Mouse (Mus musculus) liver, adult 2 months (tissue): ENCODE data around the gene Arv1. TPM values are rescaled to one million over a fixed set of nuclear protein-coding genes. Genes with fewer than 3 reads are reported as not detected.

Source experiments
- DNase-seq: peaks from one replicate; pipeline ENCODE4 v3.0.0-alpha.2; 2011; ENCODE audit warnings: low read depth, low spot score; ENCODE audit errors: extremely low read depth
- H3K27ac ChIP-seq: fragments of 200-500 bp; replicated peaks from 2 replicates; pipeline ENCODE4 v1.5.1; 2012; ENCODE audit warnings: low read depth, mild to moderate bottlenecking, control low read depth, inconsistent platforms, low read length; ENCODE audit not compliant: insufficient read depth
- H3K27me3 ChIP-seq: fragments of 200-500 bp; 2 replicates; pipeline ENCODE4 v1.6.1; 2012; ENCODE audit warnings: mild to moderate bottlenecking, moderate library complexity, low read length, inconsistent platforms; ENCODE audit not compliant: control insufficient read depth, insufficient read depth
- H3K36me3 ChIP-seq: fragments of 200-500 bp; 2 replicates; pipeline ENCODE4 v1.6.1; 2012; ENCODE audit warnings: low read length, inconsistent platforms; ENCODE audit not compliant: control insufficient read depth, insufficient read depth
- H3K4me1 ChIP-seq: fragments of 200-500 bp; 2 replicates; pipeline ENCODE4 v1.6.1; 2011; ENCODE audit warnings: low read length; ENCODE audit not compliant: control insufficient read depth, insufficient read depth
- H3K4me3 ChIP-seq: fragments of 200-500 bp; 2 replicates; pipeline ENCODE4 v1.5.1; 2011; ENCODE audit warnings: low read depth, mild to moderate bottlenecking, control low read depth, low read length, moderate library complexity; ENCODE audit not compliant: insufficient read depth
- H3K79me2 ChIP-seq: fragments of 200-500 bp; 2 replicates; pipeline ENCODE4 v1.6.1; 2012; ENCODE audit warnings: inconsistent platforms, mild to moderate bottlenecking, low read length, moderate library complexity; ENCODE audit not compliant: control insufficient read depth, insufficient read depth
- H3K9ac ChIP-seq: fragments of 200-500 bp; 2 replicates; pipeline ENCODE4 v1.6.1; 2012; ENCODE audit warnings: low read depth, mild to moderate bottlenecking, control low read depth, inconsistent platforms, low read length
- CTCF ChIP-seq: fragments of 200-500 bp; IDR thresholded peaks from 2 replicates; pipeline ENCODE4 v1.5.1; 2011; ENCODE audit warnings: low read depth, low read length, control low read depth
- POLR2A ChIP-seq: fragments of 200-500 bp; IDR thresholded peaks from 2 replicates; pipeline ENCODE4 v1.6.1; 2011; ENCODE audit warnings: low read length, control low read depth; ENCODE audit not compliant: insufficient read depth; ENCODE audit errors: extremely low read depth
- WGBS: fragments of 180-500 bp; shearing (Covaris S2); methylation state at CpG from one replicate; pipeline ENCODE4 v1.1.7; 2018; 5-methylcytosine and 5-hydroxymethylcytosine counted together
- polyA plus RNA-seq: library from polyadenylated mRNA; depleted of rRNA; stranded (reverse); fragments of >200 nt; gene quantifications from 2 replicates; pipeline ENCODE4 v1.2.3, GENCODE M21; 2012
- total RNA-seq: library from RNA; depleted of rRNA; stranded (reverse); fragments of >200 nt; gene quantifications from 2 replicates; pipeline ENCODE4 v1.2.3, GENCODE M21; 2014

Gene Arv1
- total and polyA plus RNA-seq, 2 experiments = 1.7 to 6.8 TPM

DNA sequence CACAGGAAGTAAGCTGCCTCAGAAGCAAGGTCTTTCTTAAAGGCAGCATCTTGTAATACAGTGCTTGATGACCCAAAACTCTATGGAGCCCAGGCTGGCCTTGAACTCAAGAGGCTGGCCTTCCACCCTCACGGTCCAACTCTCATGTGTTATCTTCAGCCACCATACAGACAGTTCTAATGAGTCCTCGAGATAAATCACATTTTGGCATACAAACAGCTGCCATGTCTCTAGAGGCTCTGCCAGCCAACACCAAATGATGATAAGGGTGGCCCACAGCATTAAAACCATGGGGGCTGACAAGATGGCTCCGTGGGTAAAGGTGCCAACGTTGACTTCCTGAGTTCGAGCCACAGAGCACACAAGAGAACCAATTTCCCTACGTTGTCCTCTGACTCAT lies 8.7 kb upstream of the Arv1 start:
- 94% methylated on average over 6 of the region's 6 CpGs for WGBS
- Histone ChIP-seq H3K9ac (no peak overlapping the region), H3K79me2 (no peaks in the 10 kb centered on the region), H3K4me1 (peaks cover 4% of the 10 kb centered on the region; the same call in 1 of the 2 replicates), H3K27ac (no peak overlapping the region), H3K27me3 (no peaks in the 10 kb centered on the region), H3K36me3 (peaks cover 6% of the 10 kb centered on the region; the same call in 1 of the 2 replicates), H3K4me3 (no peak overlapping the region)
- TF ChIP-seq POLR2A (no peak), CTCF (no peak)
- DNase-seq = no peak

DNA sequence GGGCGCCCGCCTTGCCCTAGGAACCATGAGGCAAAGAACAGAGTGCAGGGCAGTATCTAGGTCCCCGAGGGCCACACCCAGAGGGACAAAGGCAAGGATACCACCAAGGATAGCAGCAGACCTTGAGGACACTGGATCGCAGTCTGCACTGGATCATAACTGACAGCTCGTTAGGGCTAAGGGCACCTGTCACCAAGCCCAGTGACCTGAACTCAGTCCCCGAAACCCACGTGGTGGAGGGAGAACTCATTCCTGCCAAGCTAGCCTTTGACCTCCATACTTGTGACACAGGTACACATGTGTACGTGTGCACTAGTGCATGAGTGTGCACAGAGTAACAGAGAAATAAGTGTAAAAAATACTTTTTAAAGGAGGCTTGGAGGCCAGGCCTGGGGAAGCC lies 6.2 kb upstream of the Arv1 start:
- no peak overlapping the region for H3K9ac ChIP-seq
- 50% methylated on average over 8 of the region's 8 CpGs for WGBS
- no peak overlapping the region for H3K27ac ChIP-seq
- no peak overlapping the region for H3K4me3 ChIP-seq
- DNase-seq = peak; percentile 81
- peaks cover 7% of the 10 kb centered on the region; the same call in 1 of the 2 replicates for H3K4me1 ChIP-seq
- peaks cover 4% of the 10 kb centered on the region; the same call in 1 of the 2 replicates for H3K36me3 ChIP-seq
- TF ChIP-seq POLR2A = no peak
- no peak for TF ChIP-seq CTCF
- H3K79me2 ChIP-seq = peaks cover 8% of the 10 kb centered on the region; the same call in 1 of the 2 replicates
- no peaks in the 10 kb centered on the region for H3K27me3 ChIP-seq

DNA sequence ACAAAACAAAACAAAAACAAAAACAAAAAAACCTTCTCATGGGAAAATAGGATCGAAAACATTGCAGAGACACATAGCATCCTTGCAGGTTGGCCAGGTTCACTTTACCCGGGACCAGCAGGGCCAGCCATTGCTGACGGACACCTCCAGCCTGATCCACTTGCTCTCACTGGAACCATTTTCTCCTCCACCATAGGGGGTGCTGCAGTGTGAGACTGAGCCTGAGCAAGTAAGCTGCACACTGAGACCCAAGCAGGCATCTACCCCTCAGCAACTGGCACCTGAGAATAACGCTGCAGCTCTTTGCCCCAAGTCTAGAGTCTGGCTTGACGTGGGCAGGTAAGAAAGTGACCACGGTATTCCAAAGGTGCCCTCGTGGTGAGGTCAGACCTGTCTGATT lies 1.8 kb upstream of the Arv1 start:
- no peaks in the 10 kb centered on the region for H3K36me3 ChIP-seq
- H3K27me3 ChIP-seq = no peaks in the 10 kb centered on the region
- DNase-seq = no peak
- no peak overlapping the region for H3K4me3 ChIP-seq
- H3K4me1 ChIP-seq = peaks cover 17% of the 10 kb centered on the region
- no peak overlapping the region for H3K27ac ChIP-seq
- WGBS = 85% methylated on average over 7 of the region's 7 CpGs
- no peak overlapping the region for H3K9ac ChIP-seq
- TF ChIP-seq CTCF (no peak), POLR2A (no peak)
- H3K79me2 ChIP-seq = peaks cover 25% of the 10 kb centered on the region; the same call in 1 of the 2 replicates

DNA sequence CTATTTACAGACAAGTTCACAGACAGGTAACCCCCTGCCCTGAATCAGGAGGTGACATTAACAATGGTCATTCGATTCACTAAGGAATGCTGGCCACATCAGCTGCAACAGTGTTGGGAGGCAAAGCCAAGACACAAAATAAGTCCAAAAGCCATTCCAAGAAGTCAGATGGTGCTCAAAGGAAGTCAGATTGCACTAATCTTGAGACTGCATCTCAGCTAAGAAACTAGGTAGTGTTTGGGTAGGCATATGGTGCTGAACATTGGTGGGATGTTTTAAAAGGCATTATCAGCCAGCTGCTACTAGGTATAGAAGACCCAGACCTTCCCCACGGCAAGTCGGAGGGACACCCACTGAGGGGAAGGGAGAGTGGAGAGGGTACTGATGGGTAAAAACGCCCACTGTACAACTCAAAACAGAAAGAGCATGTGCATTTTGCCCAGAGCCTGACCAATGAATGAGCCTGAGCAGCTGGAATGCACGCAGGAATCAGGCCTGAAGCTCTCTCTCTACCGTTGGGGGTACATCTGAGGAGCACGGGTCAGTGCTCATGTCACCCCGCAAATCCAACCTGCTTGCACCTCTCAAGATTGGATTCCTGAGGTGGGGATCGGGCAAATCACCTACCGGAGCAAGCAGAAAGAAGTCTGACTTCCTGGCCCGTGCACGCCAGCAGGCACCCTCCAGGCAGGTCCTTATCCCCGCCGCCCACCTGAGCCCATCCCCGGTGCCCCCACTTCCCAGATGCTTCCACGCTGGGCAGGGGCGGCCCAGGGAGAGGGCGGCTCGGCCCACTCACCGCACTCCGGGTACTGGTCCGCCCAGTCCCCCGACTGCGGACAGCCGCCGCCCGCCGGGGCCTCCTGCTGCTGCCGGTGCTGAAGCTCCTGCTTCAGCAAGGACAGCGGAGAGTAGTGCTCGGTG lies 739 bp upstream of the Arv1 start:
- Histone ChIP-seq H3K27ac (no peak overlapping the region), H3K9ac (peak overlapping the region; percentile 94), H3K4me3 (peak overlapping the region; percentile 93), H3K79me2 (peaks cover 25% of the 10 kb centered on the region; the same call in 1 of the 2 replicates), H3K4me1 (peaks cover 13% of the 10 kb centered on the region), H3K36me3 (no peaks in the 10 kb centered on the region), H3K27me3 (no peaks in the 10 kb centered on the region)
- WGBS = 3% methylated on average over 31 of the region's 31 CpGs
- DNase-seq = no peak
- TF ChIP-seq CTCF (no peak), POLR2A (no peak)

DNA sequence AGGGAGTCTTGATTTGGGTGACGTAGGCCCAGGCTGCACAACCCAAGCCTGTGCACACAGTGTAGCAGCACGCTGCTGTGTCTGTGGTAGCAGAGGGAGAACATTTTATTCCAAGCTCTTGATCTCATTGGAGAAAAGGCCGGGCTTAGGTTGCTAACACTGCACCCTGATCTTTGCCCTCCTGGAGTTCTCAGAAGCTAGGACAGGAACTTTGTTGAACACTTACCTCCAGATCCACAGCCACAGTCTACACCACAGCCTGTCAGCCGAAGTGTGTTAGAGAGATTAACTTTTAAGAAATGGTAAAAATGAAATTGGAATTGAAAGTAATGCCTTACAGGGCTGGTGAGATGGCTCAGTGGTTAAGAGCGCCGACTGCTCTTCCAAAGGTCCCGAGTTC lies 2.4 kb downstream of the Arv1 start:
- H3K27me3 ChIP-seq = no peaks in the 10 kb centered on the region
- H3K4me3 ChIP-seq = no peak overlapping the region
- peaks cover 2% of the 10 kb centered on the region; the same call in 1 of the 2 replicates for H3K36me3 ChIP-seq
- 75% methylated on average over 7 of the region's 7 CpGs for WGBS
- no peak overlapping the region for H3K9ac ChIP-seq
- no peak for TF ChIP-seq POLR2A
- TF ChIP-seq CTCF = no peak
- H3K27ac ChIP-seq = no peak overlapping the region
- peaks cover 13% of the 10 kb centered on the region for H3K4me1 ChIP-seq
- DNase-seq = peak; percentile 58
- peaks cover 23% of the 10 kb centered on the region; the same call in 1 of the 2 replicates for H3K79me2 ChIP-seq

DNA sequence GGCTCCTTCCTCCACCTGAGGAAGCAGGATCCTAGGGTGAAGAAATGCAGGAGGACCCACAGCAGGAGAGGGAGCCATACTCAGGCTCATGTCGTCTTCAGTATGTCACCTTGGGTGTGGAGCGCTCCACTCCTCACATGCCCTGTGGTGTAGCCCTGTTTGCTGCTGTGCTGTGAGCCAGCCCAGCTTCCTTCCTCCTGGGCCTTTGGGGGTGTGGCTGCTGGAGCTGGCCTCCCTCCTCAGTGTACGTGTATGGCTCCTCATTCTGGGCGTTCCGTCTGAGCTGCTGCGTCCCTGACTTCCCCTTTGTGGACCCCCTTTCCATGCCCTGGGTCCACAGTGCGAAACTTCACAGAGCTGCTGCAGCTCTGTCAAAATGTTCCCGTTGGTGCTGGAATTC lies 10.9 kb downstream of the Arv1 start:
- Histone ChIP-seq H3K4me1 (no peaks in the 10 kb centered on the region), H3K79me2 (no peaks in the 10 kb centered on the region), H3K4me3 (no peak overlapping the region), H3K27ac (no peak overlapping the region), H3K9ac (no peak overlapping the region), H3K27me3 (no peaks in the 10 kb centered on the region), H3K36me3 (peaks cover 5% of the 10 kb centered on the region)
- TF ChIP-seq CTCF = no peak
- no peak for TF ChIP-seq POLR2A
- no peak for DNase-seq
- WGBS = 88% methylated on average over 8 of the region's 8 CpGs
